Mouse (Mus musculus): ENCODE measurements around the gene Tardbp.

The Tardbp gene

GRCm38 (mm10) chr4:148635309-148635708 lies 8.5 kb upstream of the Tardbp start:
- no peak for DNase-seq

GRCm38 (mm10) chr4:148633395-148634061 lies 6.7 kb upstream of the Tardbp start:
- DNase-seq = no peak

- no peak for DNase-seq
These were observed 5.3 kb upstream of the Tardbp start for GRCm38 (mm10) chr4:148632013-148632692.

- no peak for DNase-seq
These were observed 427 bp upstream of the Tardbp start for GRCm38 (mm10) chr4:148627246-148627645.

- no peak for DNase-seq
These were observed 830 bp downstream of the Tardbp start for GRCm38 (mm10) chr4:148625756-148626622.

- DNase-seq = no peak
These were observed 1.8 kb downstream of the Tardbp start for GRCm38 (mm10) chr4:148625010-148625409.

GRCm38 (mm10) chr4:148623609-148624008 lies 3.2 kb downstream of the Tardbp start:
- DNase-seq = no peak

GRCm38 (mm10) chr4:148622485-148622884 lies 4.3 kb downstream of the Tardbp start:
- no peak for DNase-seq

- no peak for DNase-seq
These were observed 6.1 kb downstream of the Tardbp start for GRCm38 (mm10) chr4:148620718-148621117.

- no peak for DNase-seq
These were observed 7.0 kb downstream of the Tardbp start for GRCm38 (mm10) chr4:148619805-148620204.

GRCm38 (mm10) chr4:148613738-148614137 lies 13.1 kb downstream of the Tardbp start:
- no peak for DNase-seq

GRCm38 (mm10) chr4:148612557-148612956 lies 14.3 kb downstream of the Tardbp start:
- DNase-seq = no peak

- no peak for DNase-seq
These were observed 16.0 kb downstream of the Tardbp start for GRCm38 (mm10) chr4:148610631-148611364.

- DNase-seq = no peak
These were observed 17.0 kb downstream of the Tardbp start for GRCm38 (mm10) chr4:148609805-148610204.

- no peak for DNase-seq
These were observed 19.1 kb downstream of the Tardbp start for GRCm38 (mm10) chr4:148607758-148608157.

- DNase-seq = no peak
These were observed 22.2 kb downstream of the Tardbp start for GRCm38 (mm10) chr4:148604541-148605165.

GRCm38 (mm10) chr4:148604141-148604540 lies 22.7 kb downstream of the Tardbp start:
- DNase-seq = peak; percentile 84

- no peak for DNase-seq
These were observed 23.3 kb downstream of the Tardbp start for GRCm38 (mm10) chr4:148603376-148604139.

- DNase-seq = no peak
These were observed 24.3 kb downstream of the Tardbp start, which contains the start of gene Masp2 for GRCm38 (mm10) chr4:148602357-148603120. Gene Masp2, plus strand, starts transcription at chr4:148602554.

GRCm38 (mm10) chr4:148601871-148602270 lies 24.9 kb downstream of the Tardbp start:
- no peak for DNase-seq

- DNase-seq = no peak
These were observed 26.5 kb downstream of the Tardbp start for GRCm38 (mm10) chr4:148600316-148600715.
